Mouse (Mus musculus) embryonic stem cell, embryonic (primary cell): ENCODE measurements around the gene Zfp64.

Source experiments
- CTCF ChIA-PET, 4 experiments: fragments of 300-600 bp in 2 of 4; fragments of 350-600 bp in 2 of 4; sonication (Branson Sonifier 250); formaldehyde crosslinking; loops; one replicate each; lab custom pipeline; 2022; ENCODE audit warnings: inconsistent platforms in 2 of 4; lab: Charles Lee
- POLR2A ChIA-PET, 4 experiments: fragments of 300-600 bp in 2 of 4; fragments of 350-600 bp in 2 of 4; sonication (Branson Sonifier 250); formaldehyde crosslinking; loops; one replicate each; lab custom pipeline; 2022; ENCODE audit warnings: antibody characterized with exemption in 4 of 4, inconsistent platforms in 1 of 4; lab: Charles Lee

Zfp64 gene

DNA sequence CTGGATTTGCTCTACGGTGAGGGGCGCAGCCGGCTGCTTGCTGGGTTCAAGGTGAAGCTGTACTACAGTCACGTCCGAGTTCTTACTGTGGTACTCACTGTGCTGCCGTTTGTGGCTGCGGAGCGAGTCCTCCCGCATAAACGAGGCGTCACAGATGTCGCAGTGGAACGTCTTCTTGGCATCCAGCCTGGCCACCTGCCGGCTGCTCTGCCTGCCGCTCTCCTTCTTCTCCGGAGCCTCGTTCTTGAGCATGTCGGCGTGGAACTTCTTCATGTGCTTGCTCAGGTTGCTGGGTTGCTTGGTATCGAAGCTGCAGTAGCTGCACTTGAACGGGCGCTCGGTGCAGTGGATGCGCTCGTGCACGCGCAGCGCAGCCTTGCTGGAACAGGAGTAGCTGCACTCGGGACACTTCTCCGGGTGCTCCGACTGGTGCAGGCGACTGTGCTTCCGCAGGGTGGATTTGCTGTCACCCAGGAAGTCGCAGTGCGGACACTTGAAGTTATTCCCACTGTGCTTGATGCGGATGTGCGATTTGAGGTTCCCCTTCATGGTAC, 29.1 kb downstream of the Zfp64 start:
- POLR2A ChIA-PET = interaction anchor here in 3 of 4 experiments (0.6 to 13.7 kb wide), 13 partner anchors 9 to 79 kb away, joined by 3 to 116 read pairs (median 4); partner anchors contain the start of gene Zfp64 (in 2 of the 3)
- CTCF ChIA-PET = interaction anchor here (0.5 to 1.6 kb wide), 14 partner anchors 9 to 1323 kb away, joined by 3 to 11 read pairs (median 3); no protein-coding TSS in a partner anchor

- POLR2A ChIA-PET = interaction anchor here in 3 of 4 experiments (0.6 to 3.4 kb wide), 15 partner anchors 9 to 321 kb away, joined by 3 to 16 read pairs (median 4); no protein-coding TSS in a partner anchor
Measured at GRCm38 (mm10) chr2:168923706-168924105, 31.7 kb downstream of the Zfp64 start.

DNA sequence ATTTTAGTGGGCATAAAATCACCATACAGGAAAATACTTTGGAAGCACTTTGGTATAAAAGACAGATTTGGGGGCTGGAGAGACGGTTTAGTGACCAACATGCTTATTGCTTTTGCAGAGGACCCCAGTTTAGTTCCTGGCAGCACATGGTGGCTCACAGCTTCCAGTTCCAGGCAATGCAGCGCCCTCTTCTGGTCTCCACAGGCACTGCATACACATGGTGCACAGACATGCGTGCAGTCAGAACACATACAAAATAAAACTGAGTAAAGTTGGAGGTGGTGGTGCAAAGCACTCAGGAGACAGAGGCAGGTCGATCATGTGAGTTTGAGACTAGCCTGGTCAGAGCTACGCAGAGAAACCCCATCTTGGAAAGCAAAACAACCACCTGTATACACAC, 32.9 kb downstream of the Zfp64 start:
- ChIA-PET POLR2A (interaction anchor here in 3 of 4 experiments (0.6 to 3.4 kb wide), 4 partner anchors 10 to 686 kb away, joined by 3 to 16 read pairs (median 4); no protein-coding TSS in a partner anchor), CTCF (interaction anchor here (0.5 to 4.1 kb wide), 21 partner anchors 8 to 260 kb away, joined by 3 to 41 read pairs (median 4); partner anchors contain the start of gene Atp9a (in 1 of the 4))

More at GRCm38 (mm10) chr2:168923706-168924105, 31.7 kb downstream of the Zfp64 start:
- CTCF ChIA-PET = interaction anchor here (0.5 to 4.1 kb wide), 23 partner anchors 9 to 357 kb away, joined by 3 to 41 read pairs (median 5); partner anchors contain the start of gene Atp9a (in 2 of the 4)

DNA sequence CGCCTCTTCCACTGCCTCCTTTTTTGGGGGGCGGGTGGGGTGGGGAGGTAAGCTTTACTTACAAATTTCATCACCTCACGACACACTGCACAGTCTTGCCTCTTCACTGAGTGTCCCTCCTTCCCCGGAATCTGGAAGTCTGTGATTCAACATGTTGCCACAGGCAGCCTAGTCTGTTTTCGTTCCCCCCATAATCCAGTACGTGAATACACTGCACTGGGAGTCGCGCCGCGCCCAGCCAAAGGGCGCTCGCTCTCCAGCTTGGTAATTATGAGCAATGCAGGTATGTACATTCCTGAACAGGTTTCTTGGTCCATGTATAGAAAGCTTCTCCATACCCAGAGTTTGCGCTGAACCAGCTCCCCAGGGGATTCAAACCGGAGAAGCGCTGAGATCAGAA, 35.4 kb downstream of the Zfp64 start:
- ChIA-PET CTCF (interaction anchor here in 3 of 4 experiments (0.5 to 1.5 kb wide), 8 partner anchors 13 to 1240 kb away, joined by 3 to 8 read pairs (median 4); no protein-coding TSS in a partner anchor), POLR2A (interaction anchor here in 3 of 4 experiments (0.6 to 2.2 kb wide), 19 partner anchors 8 to 1534 kb away, joined by 3 to 8 read pairs (median 4); no protein-coding TSS in a partner anchor)

GRCm38 (mm10) chr2:168912901-168913721, 42.3 kb downstream of the Zfp64 start:
- ChIA-PET POLR2A (interaction anchor here in 3 of 4 experiments (0.6 to 4.7 kb wide), 38 partner anchors 9 to 1309 kb away, joined by 3 to 36 read pairs (median 3); partner anchors contain the start of gene Zfp64 (in 2 of the 3)), CTCF (interaction anchor here (0.5 to 3.7 kb wide), 21 partner anchors 9 to 221 kb away, joined by 3 to 29 read pairs (median 6); partner anchors contain the start of gene Atp9a (in 1 of the 4))

DNA sequence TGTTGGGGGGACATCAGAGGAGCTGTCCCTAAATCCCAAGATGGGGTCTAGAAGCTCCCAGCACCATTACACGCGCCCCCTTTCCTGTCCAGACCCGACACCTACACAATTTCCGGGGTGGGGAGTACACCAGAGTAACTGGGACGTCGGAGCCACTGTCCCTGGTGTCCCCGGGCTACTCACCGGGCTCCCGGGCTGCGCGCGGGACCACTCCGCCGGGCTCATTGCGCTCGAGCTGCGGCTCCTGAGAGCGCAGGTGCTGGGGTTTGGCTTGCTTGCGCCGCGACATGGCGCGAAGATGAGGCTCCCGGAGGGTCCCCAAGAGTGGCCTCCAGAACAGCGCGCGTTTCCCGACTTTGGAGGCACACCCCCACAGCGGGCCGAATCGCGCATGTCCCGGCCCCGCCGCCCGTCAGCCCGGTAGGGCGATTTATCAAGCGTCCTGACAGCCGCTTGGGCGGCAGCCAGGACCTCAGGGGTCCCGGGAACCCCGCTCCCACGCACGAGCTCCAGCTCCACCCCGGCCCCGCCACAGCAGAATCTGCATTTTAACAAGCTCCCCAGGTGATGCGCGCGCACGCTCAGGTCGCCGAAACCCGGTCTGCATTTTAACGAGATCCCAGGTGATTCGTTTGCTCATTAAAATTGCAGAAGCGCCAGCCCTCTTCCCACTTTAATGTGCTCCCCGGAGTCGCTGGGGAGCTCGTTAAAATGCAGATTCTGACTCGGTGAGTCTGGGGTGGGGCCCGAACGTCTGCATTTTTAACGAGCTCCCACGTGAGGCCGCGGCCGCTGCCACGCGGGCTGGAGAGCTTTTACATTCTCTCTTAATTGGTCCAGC, 43.1 kb downstream of the Zfp64 start:
- ChIA-PET CTCF (interaction anchor here (0.5 to 3.7 kb wide), 27 partner anchors 8 to 1262 kb away, joined by 3 to 29 read pairs (median 4); partner anchors contain the start of gene Atp9a (in 1 of the 4)), POLR2A (interaction anchor here in 3 of 4 experiments (0.6 to 4.7 kb wide), 44 partner anchors 8 to 869 kb away, joined by 3 to 36 read pairs (median 3); partner anchors contain the start of gene Zfp64 (in 2 of the 3))

DNA sequence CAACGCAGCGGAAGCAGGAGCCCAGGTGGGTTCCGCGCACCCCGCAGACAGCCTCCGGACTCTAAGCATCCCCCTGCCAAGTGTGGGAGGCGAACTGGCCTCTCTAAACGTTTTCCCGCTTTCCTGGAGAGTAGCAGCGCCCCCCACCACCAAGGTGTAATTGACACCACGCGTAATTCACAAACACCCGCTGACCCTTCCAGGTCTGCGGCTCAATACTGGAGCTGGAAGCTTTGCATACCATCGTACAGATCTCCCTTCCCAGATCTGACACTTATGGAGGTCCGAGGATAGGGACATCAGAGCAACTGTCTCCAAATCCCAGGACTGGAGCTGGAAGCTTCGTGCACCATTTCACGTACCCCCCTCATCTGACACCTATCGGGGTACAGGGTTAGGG, 43.9 kb downstream of the Zfp64 start:
- CTCF ChIA-PET = interaction anchor here (0.6 to 3.7 kb wide), 18 partner anchors 7 to 1263 kb away, joined by 3 to 29 read pairs (median 4); no protein-coding TSS in a partner anchor
- POLR2A ChIA-PET = interaction anchor here (0.6 to 4.7 kb wide), 21 partner anchors 8 to 1333 kb away, joined by 3 to 36 read pairs (median 5); no protein-coding TSS in a partner anchor

- ChIA-PET CTCF (interaction anchor here (0.6 to 6.2 kb wide), 17 partner anchors 12 to 243 kb away, joined by 3 to 57 read pairs (median 9); no protein-coding TSS in a partner anchor), POLR2A (interaction anchor here in 2 of 4 experiments (1.1 to 6.2 kb wide), 8 partner anchors 7 to 691 kb away, joined by 3 to 36 read pairs (median 4); no protein-coding TSS in a partner anchor)
Measured at GRCm38 (mm10) chr2:168906022-168906421, 49.4 kb downstream of the Zfp64 start.

DNA sequence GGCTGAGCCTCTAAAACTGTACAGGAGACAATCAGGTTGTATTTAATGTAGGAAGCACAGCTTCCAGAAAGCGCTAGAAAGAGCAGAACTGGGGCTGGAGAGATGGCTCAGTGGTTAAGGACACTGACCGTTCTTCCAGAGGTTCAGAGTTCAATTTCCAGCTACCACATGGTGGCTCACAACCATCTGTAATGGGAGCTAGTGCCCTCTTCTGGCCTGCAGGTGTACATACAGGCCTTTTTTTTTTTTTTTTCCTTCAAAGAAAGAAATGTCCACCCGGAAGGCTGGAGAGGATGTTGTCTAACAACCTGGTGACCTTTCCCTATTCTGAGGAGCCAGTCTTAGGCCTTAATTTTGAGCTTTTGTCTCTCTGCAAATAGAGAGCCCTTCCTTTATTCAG, 50.5 kb downstream of the Zfp64 start:
- POLR2A ChIA-PET = interaction anchor here in 3 of 4 experiments (0.5 to 6.2 kb wide), 31 partner anchors 8 to 690 kb away, joined by 3 to 36 read pairs (median 3); no protein-coding TSS in a partner anchor
- CTCF ChIA-PET = interaction anchor here (0.5 to 6.2 kb wide), 90 partner anchors 8 to 1212 kb away, joined by 3 to 57 read pairs (median 4); partner anchors contain the start of gene Atp9a (in 1 of the 4)

DNA sequence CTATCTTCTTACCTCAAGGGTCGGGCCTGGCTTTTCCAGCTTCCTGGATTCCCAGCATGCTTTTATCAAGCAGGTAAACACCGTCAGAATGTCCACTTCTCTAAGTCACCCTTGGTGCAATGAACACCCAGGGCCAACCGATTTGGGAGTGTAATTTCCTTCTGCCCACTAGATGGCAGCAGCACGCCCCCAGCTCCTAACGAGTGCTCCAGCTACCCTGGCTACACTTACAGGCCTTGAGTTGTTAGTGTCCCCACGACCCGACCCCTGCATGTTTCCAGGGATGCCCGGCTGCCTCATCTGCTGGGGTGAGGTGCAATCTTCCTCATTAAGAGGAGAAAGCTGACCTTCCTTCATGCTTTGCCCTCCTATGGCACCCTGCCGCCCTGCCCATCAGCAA, 51.2 kb downstream of the Zfp64 start:
- ChIA-PET POLR2A (interaction anchor here in 3 of 4 experiments (0.6 to 6.2 kb wide), 25 partner anchors 9 to 229 kb away, joined by 3 to 36 read pairs (median 3); no protein-coding TSS in a partner anchor), CTCF (interaction anchor here (0.6 to 6.2 kb wide), 79 partner anchors 8 to 1453 kb away, joined by 3 to 57 read pairs (median 4); partner anchors contain the start of gene Atp9a (in 1 of the 4))

GRCm38 (mm10) chr2:168902634-168903033, 52.8 kb downstream of the Zfp64 start:
- ChIA-PET CTCF (interaction anchor here in 3 of 4 experiments (0.7 to 6.2 kb wide), 16 partner anchors 8 to 186 kb away, joined by 3 to 57 read pairs (median 9); no protein-coding TSS in a partner anchor), POLR2A (interaction anchor here in 2 of 4 experiments (0.5 to 6.2 kb wide), 6 partner anchors 9 to 339 kb away, joined by 3 to 36 read pairs (median 3); no protein-coding TSS in a partner anchor)

DNA sequence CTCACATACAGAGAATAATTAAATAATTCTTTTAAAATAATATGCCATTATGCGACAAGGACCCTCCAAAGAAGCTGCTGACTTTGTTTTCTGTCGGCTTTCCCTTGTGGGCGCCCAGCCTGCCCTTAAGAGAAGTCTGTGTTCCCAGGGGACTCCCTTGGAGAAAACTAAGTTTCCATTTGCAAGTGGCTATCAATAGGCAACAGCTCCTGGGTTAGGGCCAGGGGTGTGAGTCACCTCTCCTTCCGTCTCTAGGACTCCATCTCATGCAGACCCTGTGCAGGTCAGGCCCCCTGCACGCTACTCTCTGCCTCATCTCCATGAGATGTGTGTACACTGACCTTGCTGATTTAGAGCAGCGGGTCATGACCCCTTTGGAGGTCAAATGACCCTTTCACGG, 57.5 kb downstream of the Zfp64 start:
- CTCF ChIA-PET = interaction anchor here in 1 of 4 experiments (0.5 to 1.4 kb wide), 3 partner anchors 16 to 1666 kb away, joined by 3 to 7 read pairs (median 3); no protein-coding TSS in a partner anchor
- POLR2A ChIA-PET = interaction anchor here in 1 of 4 experiments (0.6 kb wide), 1 partner anchor 80 kb away, joined by 3 read pairs; no protein-coding TSS in a partner anchor

GRCm38 (mm10) chr2:168895531-168895930, 59.9 kb downstream of the Zfp64 start:
- ChIA-PET CTCF (interaction anchor here (0.5 to 5.8 kb wide), 8 partner anchors 8 to 457 kb away, joined by 3 to 46 read pairs (median 6); no protein-coding TSS in a partner anchor), POLR2A (interaction anchor here in 1 of 4 experiments (0.9 to 1.5 kb wide), 3 partner anchors 9 to 19 kb away, joined by 3 to 7 read pairs (median 3); no protein-coding TSS in a partner anchor)

DNA sequence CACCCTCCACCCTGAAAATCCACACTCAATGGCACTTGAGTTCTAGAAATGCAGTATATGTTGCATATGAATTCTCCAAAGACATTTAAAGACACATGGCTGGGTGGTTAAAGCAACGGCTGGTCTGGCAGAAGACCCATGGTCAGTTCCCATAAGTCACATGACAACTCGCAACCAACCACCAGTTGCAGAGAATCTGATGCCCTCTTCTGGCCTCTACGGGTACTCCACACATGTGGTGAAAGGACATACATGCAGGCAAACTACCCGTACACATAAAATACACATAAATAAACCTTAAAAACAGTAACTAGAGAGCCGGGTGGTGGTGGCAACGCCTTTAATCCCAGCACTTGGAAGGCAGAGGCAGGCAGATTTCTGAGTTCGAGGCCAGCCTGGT, 60.6 kb downstream of the Zfp64 start:
- ChIA-PET POLR2A (interaction anchor here in 3 of 4 experiments (0.6 to 1.5 kb wide), 6 partner anchors 8 to 780 kb away, joined by 3 to 7 read pairs (median 3); no protein-coding TSS in a partner anchor), CTCF (interaction anchor here in 3 of 4 experiments (0.6 to 5.8 kb wide), 11 partner anchors 9 to 444 kb away, joined by 3 to 46 read pairs (median 5); no protein-coding TSS in a partner anchor)

GRCm38 (mm10) chr2:168892057-168892456, 63.3 kb downstream of the Zfp64 start:
- POLR2A ChIA-PET = interaction anchor here in 1 of 4 experiments (1.2 kb wide), 1 partner anchor 13 kb away, joined by 3 read pairs; no protein-coding TSS in a partner anchor
- CTCF ChIA-PET = interaction anchor here in 3 of 4 experiments (1.0 to 5.8 kb wide), 3 partner anchors 10 to 12 kb away, joined by 3 to 46 read pairs (median 9); no protein-coding TSS in a partner anchor
